Mouse (Mus musculus) MEL (cell line): ENCODE measurements around the gene Nr1h3. TPM values are rescaled to one million over a fixed set of nuclear protein-coding genes. Genes with fewer than 3 reads are reported as not detected.

Experiments
- polyA plus RNA-seq, 2 experiments: library from polyadenylated mRNA; stranded (reverse) in 1 of 2; unstranded in 1 of 2; fragments of >175 nt in 1 of 2; fragments of >200 nt in 1 of 2; gene quantifications; 2 replicates each; pipeline versions ENCODE4 v1.2.1 to v1.2.4; 2012; ENCODE audit warnings: low replicate concordance in 2 of 2, low read depth in 1 of 2; ENCODE audit not compliant: insufficient read length in 2 of 2, insufficient read depth in 1 of 2, missing spikeins in 1 of 2
- total RNA-seq: library from RNA; depleted of rRNA; stranded (reverse); fragments of 300-350 nt; gene quantifications from 2 replicates; pipeline ENCODE4 v1.2.3, GENCODE M21; 2012; rRNA removed

The Nr1h3 gene
- total and polyA plus RNA-seq, 3 experiments, result 3.5 to 6.9 TPM; not detected in 1

Other genes with a start within 250 kb of the Nr1h3 start
- not detected in 2 replicates for gene Rapsn, start 167.2 kb downstream of the Nr1h3 start, total RNA-seq
- under 1 TPM in 1 of 2 experiments, not detected in 1; 0.10 TPM for gene Rapsn, start 167.2 kb downstream of the Nr1h3 start, polyA plus RNA-seq
- gene Psmc3, start 148.8 kb downstream of the Nr1h3 start, total RNA-seq, result 259 and 271 TPM in 2 replicates
- gene Psmc3, start 148.8 kb downstream of the Nr1h3 start, polyA plus RNA-seq, result 1,000 to 10,000 TPM in 1 of 2 experiments, 100 to 1,000 TPM in 1; 428 to 1,459 TPM
- gene Slc39a13, start 132.4 kb downstream of the Nr1h3 start, total RNA-seq, result 7.7 and 9.4 TPM in 2 replicates
- gene Slc39a13, start 132.4 kb downstream of the Nr1h3 start, polyA plus RNA-seq, result 10 to 100 TPM in 1 of 2 experiments, not detected in 1; 19.1 TPM
- 108 and 129 TPM in 2 replicates for gene Spi1, start 120.4 kb downstream of the Nr1h3 start, total RNA-seq
- 100 to 1,000 TPM in 1 of 2 experiments, 10 to 100 TPM in 1; 95.9 to 142 TPM for gene Spi1, start 120.4 kb downstream of the Nr1h3 start, polyA plus RNA-seq
- gene Mybpc3, start 84.7 kb downstream of the Nr1h3 start, total RNA-seq, result 0.19 and 0.29 TPM in 2 replicates
- gene Mybpc3, start 84.7 kb downstream of the Nr1h3 start, polyA plus RNA-seq, result under 1 TPM in 1 of 2 experiments, not detected in 1; 0.50 TPM
- 15.7 and 17.5 TPM in 2 replicates for gene Madd, start 19.0 kb downstream of the Nr1h3 start, total RNA-seq
- gene Madd, start 19.0 kb downstream of the Nr1h3 start, polyA plus RNA-seq, result 10 to 100 TPM in 1 of 2 experiments, not detected in 1; 27.4 TPM
- 5.4 and 7.3 TPM in 2 replicates for gene Acp2, start 51 bp upstream of the Nr1h3 start, total RNA-seq
- 10 to 100 TPM in 1 of 2 experiments, not detected in 1; 11.3 TPM for gene Acp2, start 51 bp upstream of the Nr1h3 start, polyA plus RNA-seq
- 7.0 and 8.4 TPM in 2 replicates for gene Ddb2, start 34.1 kb upstream of the Nr1h3 start, total RNA-seq
- 10 to 100 TPM in 1 of 2 experiments, not detected in 1; 12.6 TPM for gene Ddb2, start 34.1 kb upstream of the Nr1h3 start, polyA plus RNA-seq
- gene Pacsin3, start 53.1 kb upstream of the Nr1h3 start, total RNA-seq, result 3.4 and 4.1 TPM in 2 replicates
- gene Pacsin3, start 53.1 kb upstream of the Nr1h3 start, polyA plus RNA-seq, result 1 to 10 TPM in 1 of 2 experiments, not detected in 1; 6.7 TPM
- gene Arfgap2, start 62.1 kb upstream of the Nr1h3 start, total RNA-seq, result 68.4 and 80.2 TPM in 2 replicates
- gene Arfgap2, start 62.1 kb upstream of the Nr1h3 start, polyA plus RNA-seq, result 10 to 100 TPM in 1 of 2 experiments, not detected in 1; 73.1 TPM
- 20.2 and 23.0 TPM in 2 replicates for gene 1110051M20Rik, start 241.9 kb upstream of the Nr1h3 start, total RNA-seq
- gene 1110051M20Rik, start 241.9 kb upstream of the Nr1h3 start, polyA plus RNA-seq, result 10 to 100 TPM in 1 of 2 experiments, not detected in 1; 23.3 TPM